Mouse (Mus musculus): Measurements from ENCODE around the gene Teddm1b.

DNA sequence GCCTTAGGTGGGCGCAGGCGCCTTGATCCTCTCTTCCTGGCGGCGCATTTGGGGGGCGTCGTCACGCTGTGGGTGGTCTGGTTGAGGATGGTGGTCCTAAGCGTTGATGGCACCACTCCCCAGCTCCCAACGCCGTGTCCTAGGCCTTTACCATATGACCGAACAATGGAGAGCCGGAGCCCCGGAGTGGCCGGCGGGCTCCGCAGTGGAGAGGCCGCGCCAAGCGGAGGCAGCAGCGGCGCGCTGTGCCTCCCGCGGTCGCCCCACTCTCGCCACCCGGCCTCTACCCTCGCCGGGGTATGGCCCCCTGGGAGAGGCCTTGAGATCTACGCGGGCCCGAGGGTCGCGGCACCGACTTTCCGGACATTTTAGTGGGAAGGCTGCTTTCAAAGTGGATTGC lies 26.2 kb downstream of the Teddm1b start:
- TF ChIP-seq CTCF (conservative IDR thresholded peaks at IDR 0.05; ENCODE audit: insufficient read depth, insufficient read length, low read depth, low read length) (no peak), POLR2A (IDR thresholded peaks at IDR 0.05; ENCODE audit: low read depth, low read length) (no peak)
